Mouse (Mus musculus) MEL (cell line): ENCODE measurements around the gene Ubl4a. TPM values are rescaled to one million over a fixed set of nuclear protein-coding genes. Genes with fewer than 3 reads are reported as not detected.
A peak's percentile ranks its signal among the peaks of the same experiment; 100 is the strongest.

Experiments
- DNase-seq: peaks from one replicate; pipeline ENCODE4 v3.0.0; 2011; ENCODE audit warnings: low read depth, low spot score
- H3K27ac ChIP-seq: 2 replicates; pipeline ENCODE4 v1.5.1; 2012; ENCODE audit warnings: low read depth, mild to moderate bottlenecking, control low read depth, low read length, moderate library complexity; ENCODE audit not compliant: control insufficient read depth
- H3K27me3 ChIP-seq, 2 experiments: fragments of 150-350 bp in 1 of 2; sonication (generic) in 1 of 2; 2 replicates each; pipeline ENCODE4 v1.6.1; 2012; ENCODE audit warnings: low read length in 2 of 2, mild to moderate bottlenecking in 2 of 2, improper control_type of control experiment in 1 of 2, moderate library complexity in 1 of 2; ENCODE audit not compliant: insufficient read depth in 2 of 2, control insufficient read depth in 1 of 2
- H3K36me3 ChIP-seq, 2 experiments: 2 replicates each; pipeline ENCODE4 v1.6.1; 2012 to 2014; ENCODE audit warnings: low read length in 2 of 2, improper control_type of control experiment in 1 of 2, inconsistent platforms in 1 of 2, mild to moderate bottlenecking in 1 of 2; ENCODE audit not compliant: insufficient read depth in 2 of 2, control insufficient read depth in 1 of 2
- H3K4me1 ChIP-seq, 2 experiments: fragments of 150-350 bp in 1 of 2; sonication (generic) in 1 of 2; 2 replicates each; pipeline ENCODE4 v1.6.1; 2012; ENCODE audit warnings: low read length in 2 of 2, improper control_type of control experiment in 1 of 2, mild to moderate bottlenecking in 1 of 2; ENCODE audit not compliant: insufficient read depth in 2 of 2, control insufficient read depth in 1 of 2
- H3K4me3 ChIP-seq, 2 experiments: fragments of 150-350 bp in 1 of 2; sonication (generic) in 1 of 2; 2 replicates each; pipeline ENCODE4 v1.5.1; 2012; ENCODE audit warnings: low read depth in 2 of 2, low read length in 2 of 2, mild to moderate bottlenecking in 2 of 2, moderate library complexity in 2 of 2, control low read depth in 1 of 2, improper control_type of control experiment in 1 of 2; ENCODE audit not compliant: control insufficient read depth in 1 of 2, insufficient read depth in 1 of 2
- H3K79me2 ChIP-seq: 2 replicates; pipeline ENCODE4 v1.6.1; 2012; ENCODE audit warnings: mild to moderate bottlenecking, low read length, moderate library complexity; ENCODE audit not compliant: control insufficient read depth, poor library complexity, insufficient read depth
- H3K9ac ChIP-seq: 2 replicates; pipeline ENCODE4 v1.6.1; 2012; ENCODE audit warnings: low read depth, mild to moderate bottlenecking, control low read depth, low read length, moderate library complexity; ENCODE audit not compliant: control insufficient read depth, poor library complexity, severe bottlenecking
- H3K9me3 ChIP-seq: fragments of 150-350 bp; sonication (generic); replicated peaks from 2 replicates; pipeline ENCODE4 v1.6.1; 2012; ENCODE audit warnings: mild to moderate bottlenecking, low read length, improper control_type of control experiment, moderate library complexity; ENCODE audit not compliant: insufficient read depth
- CTCF ChIP-seq, 3 experiments: IDR thresholded peaks in 2 of 3; conservative IDR thresholded peaks in 1 of 3; 2 replicates each; pipeline ENCODE4 v1.5.1; 2011 to 2012; ENCODE audit warnings: low read length in 3 of 3, low read depth in 2 of 3, mild to moderate bottlenecking in 2 of 3, improper control_type of control experiment in 1 of 3, inconsistent platforms in 1 of 3, mixed read lengths in 1 of 3, moderate library complexity in 1 of 3; ENCODE audit not compliant: control insufficient read depth in 1 of 3, insufficient read depth in 1 of 3, poor library complexity in 1 of 3, severe bottlenecking in 1 of 3
- EP300 ChIP-seq, 2 experiments: IDR thresholded peaks; 2 replicates each; pipeline ENCODE4 v1.6.1; 2011; ENCODE audit warnings: improper control_type of control experiment in 2 of 2, low read length in 2 of 2, low read depth in 1 of 2, mild to moderate bottlenecking in 1 of 2
- ETS1 ChIP-seq: IDR thresholded peaks from 2 replicates; pipeline ENCODE4 v1.6.1; 2012; ENCODE audit warnings: low read depth, mild to moderate bottlenecking, inconsistent platforms, low read length, improper control_type of control experiment, moderate library complexity
- GABPA ChIP-seq: IDR thresholded peaks from 2 replicates; pipeline ENCODE4 v1.6.1; 2012; ENCODE audit warnings: low read depth, mild to moderate bottlenecking, inconsistent platforms, low read length, improper control_type of control experiment, moderate library complexity
- GATA1 ChIP-seq: IDR thresholded peaks from 2 replicates; pipeline ENCODE4 v1.6.1; 2011; ENCODE audit warnings: low read depth, low read length, improper control_type of control experiment
- JUND ChIP-seq: IDR thresholded peaks from 2 replicates; pipeline ENCODE4 v1.6.1; 2011; ENCODE audit warnings: low read depth, mild to moderate bottlenecking, improper control_type of control experiment, low read length
- KAT2A ChIP-seq: conservative IDR thresholded peaks from 2 replicates; pipeline ENCODE4 v1.6.1; 2012; ENCODE audit warnings: low read depth, low read length, improper control_type of control experiment, inconsistent platforms
- MAFK ChIP-seq: IDR thresholded peaks from 2 replicates; pipeline ENCODE4 v1.6.1; 2011; ENCODE audit warnings: low read depth, mild to moderate bottlenecking, low read length, improper control_type of control experiment, borderline replicate concordance
- MAX ChIP-seq: IDR thresholded peaks from 2 replicates; pipeline ENCODE4 v1.6.1; 2011; ENCODE audit warnings: low read length, improper control_type of control experiment
- MAZ ChIP-seq: IDR thresholded peaks from 2 replicates; pipeline ENCODE4 v1.6.1; 2012; ENCODE audit warnings: low read depth, mild to moderate bottlenecking, inconsistent platforms, low read length, improper control_type of control experiment
- MEF2A ChIP-seq: IDR thresholded peaks from 2 replicates; pipeline ENCODE4 v1.6.1; 2014; ENCODE audit warnings: low read depth, mild to moderate bottlenecking, inconsistent platforms, low read length, improper control_type of control experiment; ENCODE audit not compliant: poor library complexity, insufficient replicate concordance, severe bottlenecking; ENCODE audit errors: extremely low read depth
- MXI1 ChIP-seq: IDR thresholded peaks from 2 replicates; pipeline ENCODE4 v1.6.1; 2011; ENCODE audit warnings: mild to moderate bottlenecking, low read depth, low read length, improper control_type of control experiment
- MYC ChIP-seq: IDR thresholded peaks from 2 replicates; pipeline ENCODE4 v1.6.1; 2011; ENCODE audit warnings: low read depth, mild to moderate bottlenecking, low read length, improper control_type of control experiment, moderate library complexity
- NELFE ChIP-seq: IDR thresholded peaks from 2 replicates; pipeline ENCODE4 v1.6.1; 2011; ENCODE audit warnings: low read depth, low read length, improper control_type of control experiment
- POLR2A ChIP-seq, 2 experiments: IDR thresholded peaks; 2 replicates each; pipeline ENCODE4 v1.6.1; 2011 to 2012; ENCODE audit warnings: low read length in 2 of 2, mild to moderate bottlenecking in 2 of 2, control low read depth in 1 of 2, improper control_type of control experiment in 1 of 2, low read depth in 1 of 2, moderate library complexity in 1 of 2; ENCODE audit not compliant: control insufficient read depth in 1 of 2, insufficient read depth in 1 of 2, poor library complexity in 1 of 2
- POLR2AphosphoS5 ChIP-seq: IDR thresholded peaks from 2 replicates; pipeline ENCODE4 v1.6.1; 2012; ENCODE audit warnings: low read depth, borderline replicate concordance, mild to moderate bottlenecking, inconsistent platforms, low read length, moderate library complexity, mixed read lengths
- RAD21 ChIP-seq: IDR thresholded peaks from 2 replicates; pipeline ENCODE4 v1.6.1; 2011; ENCODE audit warnings: mild to moderate bottlenecking, low read depth, low read length, improper control_type of control experiment
- RCOR1 ChIP-seq: IDR thresholded peaks from 2 replicates; pipeline ENCODE4 v1.6.1; 2012; ENCODE audit warnings: low read depth, mild to moderate bottlenecking, inconsistent platforms, low read length, improper control_type of control experiment
- SIN3A ChIP-seq: IDR thresholded peaks from 2 replicates; pipeline ENCODE4 v1.6.1; 2012; ENCODE audit warnings: low read length, improper control_type of control experiment, inconsistent platforms
- SMC3 ChIP-seq: IDR thresholded peaks from 2 replicates; pipeline ENCODE4 v1.6.1; 2011; ENCODE audit warnings: low read depth, low read length, improper control_type of control experiment
- USF1 ChIP-seq: IDR thresholded peaks from 2 replicates; pipeline ENCODE4 v1.6.1; 2014; ENCODE audit warnings: low read depth, mild to moderate bottlenecking, inconsistent platforms, low read length, improper control_type of control experiment, moderate library complexity
- ZC3H11A ChIP-seq: IDR thresholded peaks from 2 replicates; pipeline ENCODE4 v1.6.1; 2012; ENCODE audit warnings: low read depth, mild to moderate bottlenecking, inconsistent platforms, low read length, improper control_type of control experiment
- ZMIZ1 ChIP-seq: IDR thresholded peaks from 2 replicates; pipeline ENCODE4 v1.6.1; 2012; ENCODE audit warnings: low read depth, mild to moderate bottlenecking, inconsistent platforms, low read length, improper control_type of control experiment, moderate library complexity
- polyA plus RNA-seq, 2 experiments: library from polyadenylated mRNA; stranded (reverse) in 1 of 2; unstranded in 1 of 2; fragments of >175 nt in 1 of 2; fragments of >200 nt in 1 of 2; gene quantifications; 2 replicates each; pipeline versions ENCODE4 v1.2.1 to v1.2.4; 2012; ENCODE audit warnings: low replicate concordance in 2 of 2, low read depth in 1 of 2; ENCODE audit not compliant: insufficient read length in 2 of 2, insufficient read depth in 1 of 2, missing spikeins in 1 of 2
- total RNA-seq: library from RNA; depleted of rRNA; stranded (reverse); fragments of 300-350 nt; gene quantifications from 2 replicates; pipeline ENCODE4 v1.2.3, GENCODE M21; 2012

Gene Ubl4a
- total and polyA plus RNA-seq, 3 experiments, result 23.4 to 82.4 TPM; not detected in 1

GRCm38 (mm10) chrX:74372888-74373549, at the start of gene Ubl4a, which contains the start of gene Slc10a3 (continued):
- TF ChIP-seq ZC3H11A, result no peak
- peak; percentile 90 to 93 for TF ChIP-seq POLR2A (IDR thresholded peaks at IDR 0.05; ENCODE audit: control insufficient read depth in 1 of 2, insufficient read depth in 1 of 2, low read depth in 1 of 2, low read length in 2 of 2, poor library complexity in 1 of 2)
- TF ChIP-seq ETS1, result peak; percentile 85
- TF ChIP-seq SMC3, result no peak
- peak; percentile 48; the same call in 1 of the 2 replicates for TF ChIP-seq MAZ

GRCm38 (mm10) chrX:74413377-74413776, 40.4 kb upstream of the Ubl4a start:
- peak; percentile 72 for DNase-seq

GRCm38 (mm10) chrX:74408340-74408739, 35.3 kb upstream of the Ubl4a start:
- Histone ChIP-seq H3K79me2 (no peaks in the 10 kb centered on the region), H3K27me3 (no peaks in the 10 kb centered on the region), H3K27ac (no peak overlapping the region), H3K36me3 (peaks cover 0 to 7% of the 10 kb centered on the region in 2 experiments; a peak in 2 of 4 replicates), H3K4me3 (no peak overlapping the region), H3K4me1 (peaks cover 2 to 10% of the 10 kb centered on the region in 2 experiments; a peak in 2 of 4 replicates), H3K9me3 (no peaks in the 10 kb centered on the region), H3K9ac (no peak overlapping the region)
- DNase-seq, result peak; percentile 56
- TF ChIP-seq ETS1 (peak; percentile 62), KAT2A (no peak), MXI1 (peak; percentile 48; the same call in 1 of the 2 replicates), ZMIZ1 (no peak), POLR2A (IDR thresholded peaks at IDR 0.05; ENCODE audit: control insufficient read depth in 1 of 2, insufficient read depth in 1 of 2, low read depth in 1 of 2, low read length in 2 of 2, poor library complexity in 1 of 2) (no peak), GABPA (no peak), MEF2A (no peak), CTCF (IDR thresholded peaks at IDR 0.05 in 2 of 3, conservative IDR thresholded peaks at IDR 0.05 in 1 of 3; ENCODE audit: control insufficient read depth in 1 of 3, insufficient read depth in 1 of 3, low read depth in 2 of 3, low read length in 3 of 3, poor library complexity in 1 of 3, severe bottlenecking in 1 of 3) (no peak), MAX (no peak), JUND (no peak), MAFK (no peak), RCOR1 (0 out of 2 replicates have a peak, but pooled peaks have one; percentile 19), MYC (0 out of 2 replicates have a peak, but pooled peaks have one; percentile 29), GATA1 (peak; percentile 30; the same call in 1 of the 2 replicates), EP300 (IDR thresholded peaks at IDR 0.05; ENCODE audit: low read depth in 1 of 2, low read length in 2 of 2) (peak; percentile 18 to 24; a peak in 2 of 4 replicates), NELFE (no peak), USF1 (peak; percentile 37; the same call in 1 of the 2 replicates)

More at GRCm38 (mm10) chrX:74413377-74413776, 40.4 kb upstream of the Ubl4a start:
- Histone ChIP-seq H3K9ac (no peak overlapping the region), H3K9me3 (no peaks in the 10 kb centered on the region), H3K4me3 (no peak overlapping the region), H3K4me1 (peaks cover 0 to 4% of the 10 kb centered on the region in 2 experiments; a peak in 1 of 4 replicates), H3K79me2 (no peaks in the 10 kb centered on the region), H3K27me3 (no peaks in the 10 kb centered on the region), H3K36me3 (peaks cover 0 to 3% of the 10 kb centered on the region in 2 experiments), H3K27ac (no peak overlapping the region)
- no peak for TF ChIP-seq POLR2AphosphoS5
- peak; percentile 90 for TF ChIP-seq SMC3
- TF ChIP-seq RAD21, result peak; percentile 94
- no peak for TF ChIP-seq ZMIZ1
- peak; percentile 90 for TF ChIP-seq ZC3H11A
- TF ChIP-seq CTCF (IDR thresholded peaks at IDR 0.05 in 2 of 3, conservative IDR thresholded peaks at IDR 0.05 in 1 of 3; ENCODE audit: control insufficient read depth in 1 of 3, insufficient read depth in 1 of 3, low read depth in 2 of 3, low read length in 3 of 3, poor library complexity in 1 of 3, severe bottlenecking in 1 of 3), result peak; percentile 61 to 95 (median 77); a peak in 5 of 6 replicates
- TF ChIP-seq SIN3A, result peak; percentile 69
